Mouse (Mus musculus) lung, embryonic 15.5 days (tissue): ENCODE results near the gene Gpr62. TPM values are rescaled to one million over a fixed set of nuclear protein-coding genes. Genes with fewer than 3 reads are reported as not detected.

Experiments
- ATAC-seq: fragments of 200-750 bp; cut with Nextera tagmentation; 2 replicates; pipeline ENCODE4 v1.8.0; 2017; ENCODE audit warnings: moderate number of reproducible peaks, borderline replicate concordance; ENCODE audit not compliant: low FRiP score, low TSS enrichment; ENCODE audit errors: extremely low read depth
- H3K27ac ChIP-seq: fragments of 300-500 bp; sonication (generic); 2 replicates; pipeline ENCODE4 v1.5.1; 2015; ENCODE audit warnings: moderate library complexity, mild to moderate bottlenecking, inconsistent platforms
- H3K27me3 ChIP-seq: fragments of 300-500 bp; sonication (generic); 2 replicates; pipeline ENCODE4 v1.6.1; 2015; ENCODE audit warnings: inconsistent platforms
- H3K36me3 ChIP-seq: fragments of 300-500 bp; sonication (generic); 2 replicates; pipeline ENCODE4 v1.6.1; 2015; ENCODE audit warnings: inconsistent platforms
- H3K4me1 ChIP-seq: fragments of 300-500 bp; sonication (generic); 2 replicates; pipeline ENCODE4 v1.6.1; 2015; ENCODE audit warnings: inconsistent platforms
- H3K4me2 ChIP-seq: fragments of 300-500 bp; sonication (generic); 2 replicates; pipeline ENCODE4 v1.6.1; 2015; ENCODE audit warnings: inconsistent platforms, mild to moderate bottlenecking, moderate library complexity
- H3K4me3 ChIP-seq: fragments of 300-500 bp; sonication (generic); 2 replicates; pipeline ENCODE4 v1.5.1; 2015; ENCODE audit warnings: mild to moderate bottlenecking, inconsistent platforms
- H3K9ac ChIP-seq: fragments of 300-500 bp; sonication (generic); 2 replicates; pipeline ENCODE4 v1.6.1; 2015; ENCODE audit warnings: inconsistent platforms
- H3K9me3 ChIP-seq: fragments of 300-500 bp; sonication (generic); 2 replicates; pipeline ENCODE4 v1.6.1; 2016; ENCODE audit warnings: inconsistent platforms
- WGBS: fragments of 180-500 bp; shearing (Covaris S2); methylation state at CpG from one replicate; pipeline ENCODE4 v1.1.7; 2015; 5-methylcytosine and 5-hydroxymethylcytosine counted together
- polyA plus RNA-seq: library from polyadenylated mRNA; unstranded; fragments of >200 nt; fragmentation: Nextera tagmentation; extraction: Ambion mirVana; gene quantifications from 2 replicates; pipeline ENCODE4 v1.2.1, GENCODE M21; 2015

Gpr62 gene
- polyA plus RNA-seq, 1 experiment from 2014 or later: 0.07 TPM

DNA sequence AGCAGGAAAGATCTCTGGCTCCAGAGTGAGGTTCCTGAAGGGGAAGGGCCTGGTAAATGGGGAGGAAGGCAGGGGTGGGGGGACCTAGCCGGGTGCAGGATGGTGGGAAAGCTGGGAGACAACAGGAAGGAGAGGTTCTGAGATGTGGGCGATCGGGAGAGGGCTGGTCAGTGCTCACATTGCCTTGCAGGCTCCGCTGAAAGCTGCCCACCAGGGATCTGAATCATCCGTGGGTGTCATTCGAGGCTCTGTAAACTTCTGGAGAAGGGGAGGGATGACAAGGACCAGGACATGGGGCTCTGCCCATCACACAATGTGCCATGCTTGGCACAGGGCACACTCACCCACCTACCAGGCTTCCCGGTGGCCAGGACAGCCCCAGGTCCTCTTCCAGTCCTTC is 32.3 kb downstream of the Gpr62 start:
- WGBS: 54% methylated on average over 7 of the region's 7 CpGs
- no peak overlapping the region for H3K4me2 ChIP-seq
- H3K27ac ChIP-seq: no peak overlapping the region
- H3K36me3 ChIP-seq: peaks cover 28% of the 10 kb centered on the region
- no peak overlapping the region for H3K4me3 ChIP-seq
- no peaks in the 10 kb centered on the region for H3K27me3 ChIP-seq
- H3K9me3 ChIP-seq: no peaks in the 10 kb centered on the region
- H3K4me1 ChIP-seq: peaks cover 25% of the 10 kb centered on the region
- H3K9ac ChIP-seq: no peak overlapping the region
- ATAC-seq: no peak

DNA sequence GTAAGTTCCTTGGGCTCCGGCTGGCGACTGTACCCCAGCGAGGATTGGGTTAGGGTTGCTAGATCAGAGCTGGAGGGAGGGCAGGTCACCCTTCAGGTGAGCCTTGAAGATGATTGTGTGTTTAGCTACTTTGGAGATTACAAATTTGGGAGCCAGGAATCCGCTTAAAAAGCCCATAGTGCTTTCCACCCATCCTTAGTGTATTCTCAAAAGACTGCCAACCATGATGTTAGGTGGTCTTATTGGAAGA is 35.8 kb downstream of the Gpr62 start:
- 0% methylated on average over 4 of the region's 4 CpGs for WGBS
- H3K4me2 ChIP-seq: peak overlapping the region; percentile 74
- peak overlapping the region; percentile 80 for H3K4me3 ChIP-seq
- no peaks in the 10 kb centered on the region for H3K27me3 ChIP-seq
- H3K9me3 ChIP-seq: no peaks in the 10 kb centered on the region
- peaks cover 28% of the 10 kb centered on the region for H3K36me3 ChIP-seq
- peaks cover 9% of the 10 kb centered on the region for H3K4me1 ChIP-seq
- peak overlapping the region; percentile 98 for H3K27ac ChIP-seq
- H3K9ac ChIP-seq: peak overlapping the region; percentile 91
- no peak for ATAC-seq

- no peaks in the 10 kb centered on the region for H3K9me3 ChIP-seq
- H3K4me2 ChIP-seq: peak within 1 kb of the TSS; percentile 74
- H3K27me3 ChIP-seq: no peaks in the 10 kb centered on the region
- H3K27ac ChIP-seq: peak within 1 kb of the TSS; percentile 98
- ATAC-seq: peak; percentile 87
- peak within 1 kb of the TSS; percentile 80 for H3K4me3 ChIP-seq
- peaks cover 28% of the 10 kb centered on the region for H3K36me3 ChIP-seq
- under 1% methylated on average over 54 of the region's 55 CpGs for WGBS
- H3K9ac ChIP-seq: peak within 1 kb of the TSS; percentile 91
- H3K4me1 ChIP-seq: peaks cover 9% of the 10 kb centered on the region
These were observed 36.3 kb downstream of the Gpr62 start, which contains the start of gene Rpl29 for GRCm38 (mm10) chr9:106429221-106430014. Rpl29 (plus strand) TSS chr9:106429454.

- Histone ChIP-seq H3K4me3 (peak overlapping the region; percentile 80), H3K4me2 (peak overlapping the region; percentile 74), H3K27me3 (no peaks in the 10 kb centered on the region), H3K27ac (peak overlapping the region; percentile 98), H3K36me3 (peaks cover 26% of the 10 kb centered on the region), H3K9me3 (no peaks in the 10 kb centered on the region), H3K9ac (peak overlapping the region; percentile 54), H3K4me1 (peaks cover 9% of the 10 kb centered on the region)
- 9% methylated on average over 11 of the region's 11 CpGs for whole genome bisulfite sequencing
- ATAC-seq: peak; percentile 62
These were observed 37.0 kb downstream of the Gpr62 start for GRCm38 (mm10) chr9:106428719-106429220.

DNA sequence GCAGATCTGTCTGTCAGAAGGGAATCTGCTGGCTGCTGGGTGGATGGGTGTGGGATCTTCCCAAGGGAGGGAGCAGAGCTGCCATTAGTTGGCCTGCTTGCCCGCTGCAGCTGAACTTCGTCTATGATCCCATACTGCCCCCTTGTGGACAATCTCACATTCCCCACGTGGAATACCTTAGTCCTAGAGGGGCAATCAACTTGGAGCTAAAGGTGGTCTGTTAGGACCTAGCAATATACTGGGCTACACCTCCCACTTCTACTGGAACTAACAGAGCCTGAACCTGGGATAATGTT is 43.9 kb downstream of the Gpr62 start:
- H3K4me3 ChIP-seq: no peak overlapping the region
- H3K36me3 ChIP-seq: no peaks in the 10 kb centered on the region
- H3K9ac ChIP-seq: no peak overlapping the region
- ATAC-seq: peak; percentile 69
- H3K4me1 ChIP-seq: peaks cover 32% of the 10 kb centered on the region
- 0% methylated on average over 3 of the region's 3 CpGs for WGBS
- H3K9me3 ChIP-seq: no peaks in the 10 kb centered on the region
- H3K4me2 ChIP-seq: peak overlapping the region; percentile 44
- H3K27me3 ChIP-seq: 0 out of 2 replicates have a peak, but pooled peaks cover 3% of the 10 kb centered on the region
- no peak overlapping the region for H3K27ac ChIP-seq

DNA sequence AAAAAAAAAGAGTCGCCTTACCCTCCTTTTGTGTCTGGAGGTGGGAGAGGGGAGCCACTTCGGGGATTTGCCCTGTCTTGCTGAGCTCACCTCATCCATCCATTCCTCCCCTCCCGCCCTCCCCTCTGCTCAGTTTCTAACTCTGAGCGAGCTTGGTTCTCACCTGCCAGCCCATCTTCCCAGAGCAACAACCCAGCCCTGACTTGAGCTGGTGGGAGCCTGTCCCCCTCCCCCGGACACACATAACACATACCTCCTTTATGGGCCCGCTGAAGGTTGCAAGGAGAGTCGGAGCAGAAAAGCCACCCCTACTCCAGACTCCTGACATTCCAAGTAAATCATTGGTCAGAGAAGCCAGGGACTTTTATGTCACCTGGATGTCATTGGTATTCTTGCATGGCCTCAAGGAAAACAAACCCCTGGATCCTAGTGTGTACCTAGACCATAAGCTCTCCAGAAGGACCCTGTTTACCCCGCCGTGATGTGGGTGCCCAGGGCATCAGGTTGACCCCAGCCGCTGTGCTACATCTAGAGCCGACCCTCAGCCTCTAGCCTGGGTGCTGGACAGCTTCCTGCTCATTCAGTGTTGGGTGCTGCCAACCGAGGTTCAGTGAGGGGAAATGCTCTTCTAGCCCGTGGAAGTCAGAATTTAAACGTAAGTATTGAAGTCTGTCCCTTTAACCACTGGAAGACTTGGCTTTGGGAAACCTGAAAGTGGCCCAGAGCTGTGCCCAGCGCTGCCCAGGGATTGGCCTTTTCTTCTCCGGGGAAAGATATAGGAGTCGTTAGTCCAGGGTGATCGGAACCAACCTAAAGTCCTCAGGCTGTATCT is 44.5 kb downstream of the Gpr62 start:
- H3K4me3 ChIP-seq: no peak overlapping the region
- H3K27ac ChIP-seq: no peak overlapping the region
- no peaks in the 10 kb centered on the region for H3K9me3 ChIP-seq
- ATAC-seq: peak; percentile 7; the same call in 1 of the 2 replicates
- peaks cover 32% of the 10 kb centered on the region for H3K4me1 ChIP-seq
- no peaks in the 10 kb centered on the region for H3K36me3 ChIP-seq
- 13% methylated on average over 18 of the region's 18 CpGs for WGBS
- peak overlapping the region; percentile 44 for H3K4me2 ChIP-seq
- H3K9ac ChIP-seq: no peak overlapping the region
- 0 out of 2 replicates have a peak, but pooled peaks cover 3% of the 10 kb centered on the region for H3K27me3 ChIP-seq

DNA sequence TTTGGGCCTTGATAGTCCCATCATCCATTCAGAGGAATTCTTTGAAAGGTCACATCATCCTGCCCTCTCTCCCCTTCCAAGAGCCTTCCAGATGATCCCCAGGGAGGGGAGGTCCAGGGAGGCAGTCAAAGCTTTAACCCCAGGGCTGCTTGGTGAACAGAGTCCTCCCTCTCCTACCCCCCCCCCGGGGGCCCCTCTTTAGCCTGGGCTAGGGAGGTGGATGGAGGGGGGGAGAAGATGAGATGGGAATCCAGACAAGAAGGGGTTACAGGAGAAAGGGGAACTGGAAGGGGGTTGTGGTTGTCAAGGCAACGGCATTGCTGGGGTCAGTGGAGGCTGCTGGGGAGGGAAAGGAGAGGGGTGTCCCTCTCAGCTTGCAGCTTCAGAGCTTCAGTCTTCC is 45.1 kb downstream of the Gpr62 start:
- H3K4me2 ChIP-seq: no peak overlapping the region
- H3K9ac ChIP-seq: no peak overlapping the region
- WGBS: 0% methylated on average over 2 of the region's 2 CpGs
- 0 out of 2 replicates have a peak, but pooled peaks cover 3% of the 10 kb centered on the region for H3K27me3 ChIP-seq
- H3K27ac ChIP-seq: no peak overlapping the region
- peaks cover 32% of the 10 kb centered on the region for H3K4me1 ChIP-seq
- ATAC-seq: no peak
- no peaks in the 10 kb centered on the region for H3K36me3 ChIP-seq
- no peak overlapping the region for H3K4me3 ChIP-seq
- H3K9me3 ChIP-seq: no peaks in the 10 kb centered on the region

DNA sequence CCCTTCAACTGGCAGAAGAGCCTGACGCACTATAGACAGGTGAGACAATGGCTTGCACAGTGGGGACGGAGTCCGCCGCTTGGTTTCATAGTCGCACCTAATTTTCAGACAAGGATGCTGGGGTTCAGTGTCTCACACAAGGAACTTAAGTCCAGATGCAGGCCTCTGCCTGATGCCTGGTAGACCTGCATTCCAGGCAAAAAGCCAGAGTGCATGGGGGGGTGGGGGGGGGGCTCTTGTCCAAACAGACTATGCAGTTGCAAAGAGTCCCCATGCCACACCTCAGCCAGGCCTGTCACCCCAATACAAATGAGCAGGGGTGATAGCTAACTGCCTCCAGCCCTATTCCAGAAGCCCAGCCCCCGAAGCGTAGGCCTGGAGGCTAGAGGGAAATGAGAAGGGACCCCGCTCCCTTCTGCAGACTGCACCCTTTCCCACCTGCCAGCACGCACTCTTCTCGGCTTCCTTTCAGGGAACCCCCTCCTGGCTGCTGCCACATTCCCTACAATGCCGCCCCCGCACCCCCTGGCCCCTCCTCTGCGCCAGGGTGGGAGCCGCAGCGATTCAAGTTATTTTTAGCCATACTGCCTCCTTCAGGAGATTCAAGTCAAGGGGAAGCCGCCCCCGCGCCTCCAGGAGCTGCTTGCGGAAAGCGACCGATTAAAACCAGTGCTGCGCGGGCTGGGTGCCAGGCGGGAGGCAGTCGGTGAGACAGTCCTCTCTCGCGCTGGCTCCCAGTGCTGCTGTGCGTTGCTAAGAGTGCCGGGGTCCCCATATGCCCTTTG is 47.7 kb downstream of the Gpr62 start:
- Histone ChIP-seq H3K9me3 (no peaks in the 10 kb centered on the region), H3K27ac (peak overlapping the region; percentile 69), H3K36me3 (no peaks in the 10 kb centered on the region), H3K4me2 (peak overlapping the region; percentile 70), H3K4me3 (peak overlapping the region; percentile 27), H3K27me3 (0 out of 2 replicates have a peak, but pooled peaks cover 3% of the 10 kb centered on the region), H3K4me1 (peaks cover 32% of the 10 kb centered on the region), H3K9ac (peak overlapping the region; percentile 35)
- 14% methylated on average over 29 of the region's 29 CpGs for WGBS
- ATAC-seq: peak; percentile 69

DNA sequence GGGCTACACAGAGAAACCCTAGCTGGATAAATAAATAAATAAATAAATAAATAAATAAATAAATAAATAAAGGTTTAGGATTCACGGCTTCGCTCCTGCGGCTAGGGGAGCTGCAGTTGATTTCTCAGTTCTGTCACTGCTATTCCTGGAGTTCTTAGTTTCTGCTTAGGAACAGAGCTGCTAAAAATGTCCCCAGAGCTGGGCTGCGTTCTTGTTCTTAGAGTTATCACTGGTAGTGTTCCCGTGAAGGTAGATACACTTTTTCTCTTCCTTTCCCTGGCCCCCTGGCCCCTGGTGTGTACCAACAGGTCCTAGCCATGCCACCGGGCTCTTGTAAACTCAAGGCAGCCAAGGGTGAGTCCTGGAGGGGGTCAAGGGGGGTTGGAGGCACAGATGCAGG is 48.9 kb downstream of the Gpr62 start:
- H3K4me3 ChIP-seq: no peak overlapping the region
- H3K27me3 ChIP-seq: 0 out of 2 replicates have a peak, but pooled peaks cover 3% of the 10 kb centered on the region
- H3K36me3 ChIP-seq: no peaks in the 10 kb centered on the region
- H3K9ac ChIP-seq: no peak overlapping the region
- ATAC-seq: no peak
- H3K27ac ChIP-seq: no peak overlapping the region
- WGBS: 83% methylated on average over 6 of the region's 6 CpGs
- no peak overlapping the region for H3K4me2 ChIP-seq
- H3K9me3 ChIP-seq: no peaks in the 10 kb centered on the region
- peaks cover 32% of the 10 kb centered on the region for H3K4me1 ChIP-seq
